Mouse (Mus musculus): ENCODE measurements around the gene Aph1b. TPM values are rescaled to one million over a fixed set of nuclear protein-coding genes. Genes with fewer than 3 reads are reported as not detected.
"Not testable (repeated sequence)": the region's sequence is repeated elsewhere in the genome, so short reads cannot be mapped to it uniquely, and the experiment has no call there.

The Aph1b gene
- polyA plus RNA-seq, 1 experiment, result 19.2 TPM

DNA sequence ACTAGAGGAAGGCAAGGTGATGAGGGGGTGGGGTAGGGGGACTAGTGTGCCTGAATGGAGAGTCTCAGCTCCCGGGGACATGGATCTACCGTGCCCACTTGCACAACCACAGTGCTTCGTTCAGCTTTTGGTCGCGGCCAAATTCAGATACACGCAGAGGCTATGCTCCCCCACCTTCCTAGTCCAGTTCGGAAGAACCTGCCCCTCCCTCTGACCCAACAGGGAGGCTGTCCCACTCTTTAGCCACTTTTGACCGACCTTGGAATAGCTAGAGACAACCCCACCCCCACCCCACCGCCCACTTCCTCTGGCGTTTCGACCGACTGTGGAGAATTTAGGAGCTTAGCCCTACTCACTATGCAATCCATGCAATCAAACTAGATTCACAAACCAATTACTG, 6.7 kb upstream of the Aph1b start:
- Histone ChIP-seq H3K27ac (ENCODE audit: insufficient read depth, low read length) (no peak overlapping the region), H3K4me1 (ENCODE audit: control insufficient read depth, insufficient read depth, low read length) (peaks cover 7% of the 10 kb centered on the region), H3K4me3 (ENCODE audit: insufficient read depth, low read length) (no peak overlapping the region)
- TF ChIP-seq CTCF (IDR thresholded peaks at IDR 0.05; ENCODE audit: borderline replicate concordance, insufficient read depth, low read length) (no peak), POLR2A (IDR thresholded peaks at IDR 0.05; ENCODE audit: low read depth, low read length) (no peak)

DNA sequence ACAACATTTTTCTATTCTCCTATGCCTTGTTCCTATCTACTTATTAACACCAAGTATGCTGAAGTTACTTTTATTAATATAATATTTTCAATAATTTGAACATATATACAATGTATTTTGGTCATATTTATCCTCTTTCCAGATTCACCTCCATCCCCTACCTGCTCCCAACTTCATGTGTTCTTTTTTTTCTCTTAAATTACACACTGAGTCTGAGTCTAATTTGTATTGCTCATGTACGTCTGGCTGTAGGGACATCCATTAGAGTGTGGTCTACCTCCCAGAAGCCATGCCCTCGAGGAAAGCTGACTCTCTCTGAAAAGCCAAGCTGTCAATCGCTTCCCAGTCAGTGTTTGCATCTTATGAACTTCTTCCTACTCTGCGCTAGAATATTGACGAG, 1.4 kb upstream of the Aph1b start, which contains the start of gene Gm10647:
Gene Gm10647 (plus strand): TSS at position 301 of the 400 bp plus-strand sequence.
- Histone ChIP-seq H3K4me3 (ENCODE audit: insufficient read depth, low read length) (peak within 1 kb of the TSS; percentile 15), H3K27ac (ENCODE audit: insufficient read depth, low read length) (peak within 1 kb of the TSS; percentile 20), H3K4me1 (ENCODE audit: control insufficient read depth, insufficient read depth, low read length) (0 out of 2 replicates have a peak, but pooled peaks cover 2% of the 10 kb centered on the region)
- no peak for TF ChIP-seq CTCF (IDR thresholded peaks at IDR 0.05; ENCODE audit: borderline replicate concordance, insufficient read depth, low read length)
- no peak for TF ChIP-seq POLR2A (IDR thresholded peaks at IDR 0.05; ENCODE audit: low read depth, low read length)

DNA sequence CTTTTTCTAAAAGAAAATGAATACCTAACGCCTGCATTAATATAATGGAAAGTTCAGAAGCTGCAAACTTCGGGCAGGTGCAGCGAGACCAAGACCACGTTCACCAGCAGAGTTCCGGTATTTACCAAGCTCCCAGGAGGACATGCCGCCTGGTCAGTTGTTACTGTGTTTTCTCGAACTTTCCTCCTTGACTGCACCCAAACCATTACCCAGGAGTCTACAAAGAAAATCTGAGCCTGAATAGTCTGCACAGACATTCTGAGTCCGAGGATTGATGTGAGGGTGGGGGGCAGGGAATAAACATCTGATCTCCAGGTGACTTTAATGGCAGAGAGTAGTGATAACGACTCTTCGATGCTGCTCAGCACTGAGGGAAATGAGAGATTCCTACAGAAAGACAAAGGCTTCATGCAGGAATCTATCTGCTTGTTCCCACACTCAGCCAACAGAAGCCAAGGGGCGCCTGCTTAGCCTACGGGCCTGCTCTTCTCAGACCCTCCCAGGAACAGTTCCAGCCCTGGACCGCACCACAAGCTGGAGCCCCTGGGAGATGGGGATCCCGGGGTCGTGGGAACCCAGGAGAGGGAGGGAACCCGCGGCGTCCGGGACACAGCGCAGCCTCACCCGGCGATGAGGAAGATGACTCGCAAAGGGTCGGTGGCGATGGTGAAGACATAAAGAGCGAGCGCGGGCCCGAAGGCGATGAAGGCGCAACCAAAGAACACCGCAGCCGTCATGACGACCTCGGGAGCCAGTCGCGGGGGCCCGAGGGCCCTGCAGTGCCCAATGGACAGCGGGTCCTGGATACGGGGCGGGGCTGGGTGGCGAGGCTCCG, 444 bp downstream of the Aph1b start:
- TF ChIP-seq CTCF (IDR thresholded peaks at IDR 0.05; ENCODE audit: borderline replicate concordance, insufficient read depth, low read length) (no peak), POLR2A (IDR thresholded peaks at IDR 0.05; ENCODE audit: low read depth, low read length) (peak; percentile 76)

DNA sequence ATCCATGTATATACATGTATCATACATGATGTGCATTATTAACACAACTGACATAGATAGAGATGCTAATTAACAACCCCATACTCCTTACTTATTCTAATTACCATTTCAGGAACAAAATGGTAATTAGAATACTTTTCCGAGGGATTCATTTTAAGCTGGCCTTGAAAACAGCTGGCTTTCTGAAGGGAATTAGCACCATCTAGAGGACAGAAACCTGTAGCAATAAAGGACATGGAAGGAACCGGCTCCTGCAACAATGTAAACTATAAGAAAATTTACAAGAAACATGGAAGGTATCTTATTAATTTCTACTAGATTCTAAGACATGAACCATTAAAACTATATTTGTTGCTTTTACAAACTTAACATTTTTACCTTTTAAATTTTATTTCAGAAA, 7.5 kb downstream of the Aph1b start:
- Histone ChIP-seq H3K4me1 (ENCODE audit: control insufficient read depth, insufficient read depth, low read length) (no peaks in the 10 kb centered on the region), H3K4me3 (ENCODE audit: insufficient read depth, low read length) (no peak overlapping the region), H3K27ac (ENCODE audit: insufficient read depth, low read length) (no peak overlapping the region)
- TF ChIP-seq CTCF (IDR thresholded peaks at IDR 0.05; ENCODE audit: borderline replicate concordance, insufficient read depth, low read length), result no peak
- no peak for TF ChIP-seq POLR2A (IDR thresholded peaks at IDR 0.05; ENCODE audit: low read depth, low read length)

More for the DNA sequence above, 444 bp downstream of the Aph1b start:
- Histone ChIP-seq H3K27ac (ENCODE audit: insufficient read depth, low read length) (0 out of 2 replicates have a peak overlapping the region, but pooled peaks have one; percentile 12), H3K4me3 (ENCODE audit: insufficient read depth, low read length) (peak overlapping the region; percentile 80), H3K4me1 (ENCODE audit: control insufficient read depth, insufficient read depth, low read length) (0 out of 2 replicates have a peak, but pooled peaks cover 2% of the 10 kb centered on the region)

DNA sequence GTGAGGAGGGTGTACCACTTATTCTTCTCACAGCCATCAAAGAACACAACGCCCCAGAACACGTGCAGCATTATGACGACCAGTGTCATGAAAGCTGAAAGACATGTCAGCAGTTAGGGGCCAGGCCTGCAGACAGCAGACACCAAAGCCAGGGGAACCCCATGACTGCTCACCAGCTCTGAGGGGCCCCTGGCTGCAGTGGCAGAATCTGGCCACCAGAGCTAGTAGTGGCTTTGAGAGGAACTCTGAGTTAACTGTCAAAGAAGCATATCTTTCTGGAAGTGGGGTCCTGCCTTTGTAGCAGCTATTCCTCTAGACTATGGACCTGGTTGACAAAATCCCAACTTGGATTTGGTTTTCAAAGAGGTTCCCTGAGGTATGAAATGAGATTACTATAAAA, 10.7 kb downstream of the Aph1b start:
- not testable (repeated sequence) for H3K4me3 ChIP-seq (ENCODE audit: insufficient read depth, low read length); H3K4me1 ChIP-seq (ENCODE audit: control insufficient read depth, insufficient read depth, low read length); H3K27ac ChIP-seq (ENCODE audit: insufficient read depth, low read length)

DNA sequence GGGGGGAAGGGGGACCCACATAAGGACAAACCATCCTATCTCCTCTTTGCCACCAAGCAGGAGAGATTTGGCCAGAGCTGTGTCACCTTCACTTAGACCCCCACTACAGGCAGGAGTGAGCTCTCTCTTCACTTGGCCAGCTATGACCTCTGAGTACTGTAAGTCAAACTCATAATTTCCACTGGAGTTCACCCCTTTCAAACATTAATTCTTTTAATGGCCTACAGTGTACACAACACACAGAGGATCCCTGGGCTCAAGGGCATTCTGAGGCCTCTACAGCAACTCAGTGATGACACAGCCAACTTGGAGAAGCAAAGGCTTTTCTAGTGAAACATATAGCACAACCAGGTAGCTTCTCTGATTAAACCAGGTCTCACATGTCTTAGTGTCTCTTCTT, 24.6 kb downstream of the Aph1b start:
- H3K4me1 ChIP-seq (ENCODE audit: control insufficient read depth, insufficient read depth, low read length), result no peaks in the 10 kb centered on the region
- TF ChIP-seq CTCF (IDR thresholded peaks at IDR 0.05; ENCODE audit: borderline replicate concordance, insufficient read depth, low read length), result no peak
- TF ChIP-seq POLR2A (IDR thresholded peaks at IDR 0.05; ENCODE audit: low read depth, low read length), result no peak

DNA sequence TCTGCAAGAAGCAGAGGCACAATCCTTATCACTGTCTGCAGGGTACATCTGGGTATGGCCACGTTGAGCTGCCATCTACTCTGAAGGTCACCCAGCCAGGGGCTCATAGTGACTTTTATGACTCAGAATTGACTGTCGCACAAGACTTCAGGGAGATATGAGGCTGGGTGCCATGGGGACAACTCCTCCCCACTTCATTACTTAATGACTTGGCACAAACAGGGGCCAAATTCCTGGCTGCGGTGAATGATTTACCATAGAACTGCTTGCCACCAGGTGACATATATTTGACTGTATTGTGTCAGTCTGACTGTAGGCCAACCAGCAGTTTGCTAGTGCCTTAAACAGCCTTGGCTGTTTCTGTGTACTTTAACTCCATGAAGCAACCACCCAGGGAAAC, 26.0 kb downstream of the Aph1b start:
- Histone ChIP-seq H3K27ac (ENCODE audit: insufficient read depth, low read length) (no peak overlapping the region), H3K4me3 (ENCODE audit: insufficient read depth, low read length) (no peak overlapping the region), H3K4me1 (ENCODE audit: control insufficient read depth, insufficient read depth, low read length) (no peaks in the 10 kb centered on the region)
- TF ChIP-seq POLR2A (IDR thresholded peaks at IDR 0.05; ENCODE audit: low read depth, low read length) (no peak), CTCF (IDR thresholded peaks at IDR 0.05; ENCODE audit: borderline replicate concordance, insufficient read depth, low read length) (no peak)

More for the DNA sequence above, 24.6 kb downstream of the Aph1b start:
- Histone ChIP-seq H3K4me3 (ENCODE audit: insufficient read depth, low read length) (no peak overlapping the region), H3K27ac (ENCODE audit: insufficient read depth, low read length) (no peak overlapping the region)

DNA sequence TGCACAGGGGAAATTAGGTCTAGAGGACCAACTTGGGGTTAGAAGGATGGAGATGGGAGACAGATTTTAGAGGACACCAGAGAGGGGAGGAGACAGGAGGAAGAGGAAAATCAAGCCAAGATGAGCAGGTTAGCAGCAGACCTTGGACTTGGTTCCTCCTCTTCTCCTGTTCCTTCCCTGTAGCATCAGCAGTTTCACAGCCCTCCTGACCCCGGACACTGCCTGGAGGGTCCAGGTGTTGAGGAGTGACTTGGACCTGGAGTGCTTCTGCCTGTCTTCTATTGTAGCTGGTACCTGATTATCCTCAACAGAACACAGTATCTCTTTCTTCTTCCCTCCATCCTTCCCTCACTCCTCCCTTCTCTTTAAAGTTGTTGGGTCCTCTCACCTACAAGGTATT, 26.6 kb downstream of the Aph1b start:
- Histone ChIP-seq H3K4me1 (ENCODE audit: control insufficient read depth, insufficient read depth, low read length) (no peaks in the 10 kb centered on the region), H3K27ac (ENCODE audit: insufficient read depth, low read length) (no peak overlapping the region), H3K4me3 (ENCODE audit: insufficient read depth, low read length) (no peak overlapping the region)
- TF ChIP-seq POLR2A (IDR thresholded peaks at IDR 0.05; ENCODE audit: low read depth, low read length) (no peak), CTCF (IDR thresholded peaks at IDR 0.05; ENCODE audit: borderline replicate concordance, insufficient read depth, low read length) (no peak)

DNA sequence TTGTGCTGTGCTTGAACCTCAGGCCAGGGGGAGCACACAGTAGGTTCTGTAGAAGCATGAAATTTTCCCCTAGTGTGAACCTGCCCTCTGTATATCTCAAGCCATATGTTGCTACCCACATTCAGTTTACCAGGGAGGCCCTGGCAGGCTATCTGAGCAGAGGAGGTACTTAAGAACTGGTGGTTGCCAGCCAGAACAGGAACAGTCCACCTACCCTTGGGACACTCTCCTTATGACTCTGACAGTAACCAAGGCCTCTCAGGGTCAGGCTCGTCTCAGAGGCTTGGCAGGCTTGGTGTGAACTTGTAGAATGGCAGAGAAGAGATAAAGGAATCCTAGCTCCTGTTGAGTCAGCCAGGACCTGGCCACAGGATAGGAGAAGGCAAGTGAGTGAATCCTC, 34.3 kb downstream of the Aph1b start:
- TF ChIP-seq CTCF (IDR thresholded peaks at IDR 0.05; ENCODE audit: borderline replicate concordance, insufficient read depth, low read length), result no peak
- no peak for TF ChIP-seq POLR2A (IDR thresholded peaks at IDR 0.05; ENCODE audit: low read depth, low read length)

DNA sequence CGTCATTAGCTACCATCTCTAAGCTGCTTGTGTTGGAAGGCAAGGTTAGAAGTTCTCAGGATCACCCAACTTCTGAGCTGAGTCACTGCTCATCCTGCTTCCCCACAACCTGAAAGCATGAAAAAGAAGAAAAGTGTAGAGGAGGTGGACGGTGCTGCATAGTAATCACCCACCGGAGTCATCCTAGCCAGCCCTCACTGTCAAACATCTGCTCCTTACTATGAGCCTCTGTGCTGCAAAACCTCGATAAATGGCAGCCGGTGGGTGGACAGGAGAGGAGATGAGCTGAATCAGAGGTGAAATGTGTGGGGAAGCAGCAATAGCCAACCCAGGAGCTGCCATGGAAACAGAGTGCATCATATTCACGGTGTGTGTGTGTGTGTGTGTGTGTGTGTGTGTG, 42.4 kb downstream of the Aph1b start:
- Histone ChIP-seq H3K4me1 (ENCODE audit: control insufficient read depth, insufficient read depth, low read length) (no peaks in the 10 kb centered on the region), H3K27ac (ENCODE audit: insufficient read depth, low read length) (no peak overlapping the region), H3K4me3 (ENCODE audit: insufficient read depth, low read length) (no peak overlapping the region)
- no peak for TF ChIP-seq CTCF (IDR thresholded peaks at IDR 0.05; ENCODE audit: borderline replicate concordance, insufficient read depth, low read length)

More for the DNA sequence above, 34.3 kb downstream of the Aph1b start:
- Histone ChIP-seq H3K4me3 (ENCODE audit: insufficient read depth, low read length) (no peak overlapping the region), H3K4me1 (ENCODE audit: control insufficient read depth, insufficient read depth, low read length) (no peaks in the 10 kb centered on the region), H3K27ac (ENCODE audit: insufficient read depth, low read length) (no peak overlapping the region)
